14 mouse cellular contexts compared by ENCODE assay signal in the genomic region with DNA sequence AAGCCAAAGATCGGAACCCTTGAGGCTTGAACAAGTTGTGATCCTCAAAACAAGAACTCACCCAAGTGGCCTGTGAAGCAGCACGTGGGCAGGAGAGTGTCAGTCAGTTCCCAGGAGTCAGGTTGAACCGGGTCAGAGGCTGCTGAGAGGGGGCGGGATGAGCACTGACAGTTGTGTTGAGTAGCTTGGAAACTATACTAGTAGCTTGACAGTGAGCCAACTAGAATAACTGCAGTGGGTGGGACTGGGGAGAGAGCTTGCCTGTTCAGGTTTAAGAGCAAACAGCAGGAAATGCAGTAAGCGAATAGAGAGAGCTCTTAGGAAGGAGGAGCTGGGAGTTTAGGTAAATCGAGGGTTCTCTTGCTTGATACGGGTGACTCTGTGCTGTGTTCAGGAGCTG.
"Had no signal": no experiment of that assay in that cellular context is flagged by ENCODE, and none has a peak within 500 bp of the region (broad histone marks: within the 10 kb centered on the region; RNA-seq: fewer than 3 reads in every experiment).

No protein-coding gene starts in this region.

- DNase-seq: kidney, adult 18-20 months; kidney, adult 9 months; kidney, postnatal 14 days; kidney, postnatal 4 days; layer of hippocampus, adult 9-11 months; liver; liver, embryonic 13.5 days; lung, adult 2 months; retina, postnatal 1 day; right cerebral cortex, postnatal 25 days; spleen, adult 18-20 months; thymus, adult 2 months; thymus, postnatal 14 days; thymus, postnatal 4 days had no signal
